Mouse (Mus musculus) limb, embryonic 14.5 days (tissue): ENCODE data around the gene Iqcb1. TPM values are rescaled to one million over a fixed set of nuclear protein-coding genes. Genes with fewer than 3 reads are reported as not detected.
A peak's percentile ranks its signal among the peaks of the same experiment; 100 is the strongest.
"Not testable (repeated sequence)": the region's sequence is repeated elsewhere in the genome, so short reads cannot be mapped to it uniquely, and the experiment has no call there.

ENCODE experiments used
- ATAC-seq: fragments of 200-750 bp; cut with Nextera tagmentation; 2 replicates; pipeline ENCODE4 v1.8.0; 2017; ENCODE audit warnings: low read depth, moderate number of reproducible peaks, moderate TSS enrichment; ENCODE audit not compliant: low FRiP score
- DNase-seq: peaks from one replicate; pipeline ENCODE4 v3.0.0-alpha.2; 2015; ENCODE audit warnings: low spot score
- H3K27ac ChIP-seq: fragments of 300-500 bp; sonication (generic); replicated peaks from 2 replicates; pipeline ENCODE4 v1.5.1; 2014; ENCODE audit warnings: low read depth, mild to moderate bottlenecking, low read length, moderate library complexity, mixed read lengths
- H3K27me3 ChIP-seq: fragments of 300-500 bp; sonication (generic); 2 replicates; pipeline ENCODE4 v1.6.1; 2014; ENCODE audit warnings: low read length, mixed read lengths; ENCODE audit not compliant: control insufficient read depth, insufficient read depth
- H3K36me3 ChIP-seq: fragments of 300-500 bp; sonication (generic); 2 replicates; pipeline ENCODE4 v1.6.1; 2014; ENCODE audit warnings: mild to moderate bottlenecking, low read length, moderate library complexity, mixed read lengths; ENCODE audit not compliant: control insufficient read depth, insufficient read depth
- H3K4me1 ChIP-seq: fragments of 300-500 bp; sonication (generic); 2 replicates; pipeline ENCODE4 v1.6.1; 2014; ENCODE audit warnings: antibody characterized with exemption, low read length, mixed read lengths; ENCODE audit not compliant: control insufficient read depth, insufficient read depth
- H3K4me2 ChIP-seq: fragments of 300-500 bp; sonication (generic); replicated peaks from 2 replicates; pipeline ENCODE4 v1.6.1; 2014; ENCODE audit warnings: low read depth, mild to moderate bottlenecking, low read length, moderate library complexity; ENCODE audit not compliant: severe bottlenecking
- H3K4me3 ChIP-seq: fragments of 300-500 bp; sonication (generic); replicated peaks from 2 replicates; pipeline ENCODE4 v1.5.1; 2014; ENCODE audit warnings: low read length
- H3K9ac ChIP-seq: fragments of 300-500 bp; sonication (generic); 2 replicates; pipeline ENCODE4 v1.6.1; 2014; ENCODE audit warnings: mild to moderate bottlenecking, low read depth, low read length, moderate library complexity; ENCODE audit not compliant: severe bottlenecking
- H3K9me3 ChIP-seq: fragments of 300-500 bp; sonication (generic); 2 replicates; pipeline ENCODE4 v1.6.1; 2016; ENCODE audit warnings: low read length; ENCODE audit not compliant: control insufficient read depth
- POLR2A ChIP-seq: fragments of 200-500 bp; IDR thresholded peaks from 2 replicates; pipeline ENCODE4 v1.8.0; 2012; ENCODE audit warnings: inconsistent platforms, mild to moderate bottlenecking, moderate library complexity, borderline replicate concordance; ENCODE audit not compliant: insufficient read depth, insufficient read length; ENCODE audit errors: extremely low read depth
- WGBS: fragments of 180-500 bp; shearing (Covaris S2); extraction: QIAGEN DNeasy Blood & Tissue Kit; methylation state at CpG from one replicate; pipeline ENCODE4 v1.1.7; 2014; 5-methylcytosine and 5-hydroxymethylcytosine counted together
- polyA plus RNA-seq, 2 experiments: library from polyadenylated mRNA; depleted of rRNA in 1 of 2; stranded (reverse) in 1 of 2; unstranded in 1 of 2; fragments of >200 nt; fragmentation: Nextera tagmentation in 1 of 2; extraction: Ambion mirVana in 1 of 2; gene quantifications; 2 replicates each; pipeline versions ENCODE4 v1.2.1 to v1.2.3; 2012 to 2014

The Iqcb1 gene
- polyA plus RNA-seq, 2 experiments, result 26.7 to 39.9 TPM

DNA sequence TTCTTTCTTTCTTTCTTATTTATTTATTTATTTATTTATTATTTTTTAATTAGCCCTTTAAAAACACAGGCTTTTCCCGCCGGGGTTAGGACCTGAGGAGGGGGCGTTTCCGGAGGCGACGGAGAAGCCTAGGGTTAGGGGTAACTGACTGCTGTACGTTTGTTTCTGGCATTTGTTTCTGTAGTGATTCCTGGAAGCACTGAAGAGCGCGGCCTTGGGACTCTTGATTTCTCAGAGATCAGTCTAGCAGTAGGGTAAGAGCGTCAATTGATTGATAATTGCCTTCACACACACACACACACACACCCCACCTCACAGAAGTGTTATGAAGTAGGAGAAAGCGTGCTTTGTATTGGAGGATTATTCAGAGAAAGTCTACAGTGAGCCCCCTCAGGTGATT is 635 bp downstream of the Iqcb1 start:
- Histone ChIP-seq H3K9me3 (no peaks in the 10 kb centered on the region), H3K4me3 (peak overlapping the region; percentile 94), H3K27me3 (0 out of 2 replicates have a peak, but pooled peaks cover 4% of the 10 kb centered on the region), H3K9ac (peak overlapping the region; percentile 90), H3K36me3 (no peaks in the 10 kb centered on the region), H3K27ac (no peak overlapping the region), H3K4me2 (peak overlapping the region; percentile 69), H3K4me1 (peaks cover 5% of the 10 kb centered on the region; the same call in 1 of the 2 replicates)
- DNase-seq (peak; percentile 5), ATAC-seq (no peak)
- no peak for TF ChIP-seq POLR2A
- 4% methylated on average over 11 of the region's 11 CpGs for WGBS

DNA sequence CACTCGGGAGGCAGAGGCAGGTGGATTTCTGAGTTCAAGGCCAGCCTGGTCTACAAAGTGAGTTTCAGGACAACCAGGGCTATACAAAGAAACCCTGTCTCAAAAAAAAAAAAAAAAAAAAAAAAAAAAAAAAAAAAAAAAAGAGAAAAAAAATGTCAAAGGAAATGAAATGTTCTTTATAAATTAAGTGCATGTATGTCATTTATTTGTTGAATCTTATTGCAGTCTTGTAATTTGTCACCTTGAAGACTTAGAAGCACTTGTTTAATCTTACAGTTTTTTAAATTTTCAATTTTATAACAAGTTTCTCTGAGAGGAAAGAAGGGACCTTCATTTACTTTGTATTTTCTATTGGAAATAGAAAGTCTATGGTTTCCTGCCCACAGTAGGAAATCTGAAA is 18.7 kb downstream of the Iqcb1 start:
- peaks cover 30% of the 10 kb centered on the region for H3K36me3 ChIP-seq
- ATAC-seq, result not testable (repeated sequence)

DNA sequence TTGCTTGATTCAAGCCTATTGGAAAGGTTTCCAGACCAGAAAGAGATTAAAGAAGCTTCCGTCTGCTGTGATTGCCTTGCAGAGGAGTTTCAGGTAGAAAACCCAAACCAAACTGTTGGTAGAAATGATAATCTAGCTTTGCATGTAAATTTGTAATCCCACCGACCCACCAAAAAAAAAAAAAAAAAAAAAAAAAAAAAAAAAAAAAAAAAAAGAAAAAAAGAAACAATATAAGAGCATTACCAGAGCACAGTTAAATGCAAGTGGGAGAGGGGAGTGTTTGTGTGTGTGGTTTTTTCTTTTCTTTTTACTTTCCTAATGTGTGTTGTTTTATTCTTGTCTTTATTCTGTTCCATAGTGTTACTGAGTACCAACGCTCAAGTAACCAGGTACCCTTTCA is 23.0 kb downstream of the Iqcb1 start:
- H3K36me3 ChIP-seq, result peaks cover 24% of the 10 kb centered on the region
- no peaks in the 10 kb centered on the region for H3K9me3 ChIP-seq
- no peaks in the 10 kb centered on the region for H3K27me3 ChIP-seq
- DNase-seq (no peak), ATAC-seq (no peak)
- no peak overlapping the region for H3K4me3 ChIP-seq
- TF ChIP-seq POLR2A, result no peak
- H3K4me2 ChIP-seq, result no peak overlapping the region
- no peak overlapping the region for H3K9ac ChIP-seq
- H3K4me1 ChIP-seq, result no peaks in the 10 kb centered on the region
- H3K27ac ChIP-seq, result no peak overlapping the region
- WGBS, result 90% methylated on average over 3 of the region's 3 CpGs

More for the DNA sequence above, 18.7 kb downstream of the Iqcb1 start:
- not testable (repeated sequence) for H3K4me3 ChIP-seq, H3K9me3 ChIP-seq, H3K27me3 ChIP-seq, DNase-seq, H3K27ac ChIP-seq, H3K9ac ChIP-seq, H3K4me1 ChIP-seq, H3K4me2 ChIP-seq
- 92% methylated on average over 1 of the region's 1 CpGs for WGBS

DNA sequence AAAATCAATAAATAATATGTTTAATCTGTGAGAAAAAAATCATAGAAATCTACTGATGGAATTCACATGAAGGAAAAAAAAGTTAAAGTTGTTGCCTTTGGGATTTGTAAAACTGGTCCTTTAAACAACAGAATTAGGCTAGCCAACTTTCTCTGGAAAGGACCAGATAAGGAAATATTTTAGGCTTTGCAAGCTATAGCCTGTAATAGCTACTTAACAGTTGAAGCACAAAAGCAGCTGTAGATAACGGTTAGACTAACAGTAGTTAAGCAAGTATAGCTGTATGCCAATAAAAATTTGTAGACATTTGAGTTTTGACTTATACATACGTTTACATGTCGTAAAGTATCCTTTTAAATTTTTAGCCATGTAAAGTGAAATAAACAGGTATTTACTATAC is 35.4 kb downstream of the Iqcb1 start:
- H3K4me2 ChIP-seq, result no peak overlapping the region
- WGBS, result 67% methylated on average over 3 of the region's 3 CpGs
- H3K27me3 ChIP-seq, result no peaks in the 10 kb centered on the region
- H3K27ac ChIP-seq, result no peak overlapping the region
- TF ChIP-seq POLR2A, result no peak
- ATAC-seq, result no peak
- DNase-seq, result no peak
- H3K9ac ChIP-seq, result no peak overlapping the region
- H3K4me3 ChIP-seq, result no peak overlapping the region
- peaks cover 61% of the 10 kb centered on the region for H3K36me3 ChIP-seq
- H3K4me1 ChIP-seq, result no peaks in the 10 kb centered on the region
- no peaks in the 10 kb centered on the region for H3K9me3 ChIP-seq

DNA sequence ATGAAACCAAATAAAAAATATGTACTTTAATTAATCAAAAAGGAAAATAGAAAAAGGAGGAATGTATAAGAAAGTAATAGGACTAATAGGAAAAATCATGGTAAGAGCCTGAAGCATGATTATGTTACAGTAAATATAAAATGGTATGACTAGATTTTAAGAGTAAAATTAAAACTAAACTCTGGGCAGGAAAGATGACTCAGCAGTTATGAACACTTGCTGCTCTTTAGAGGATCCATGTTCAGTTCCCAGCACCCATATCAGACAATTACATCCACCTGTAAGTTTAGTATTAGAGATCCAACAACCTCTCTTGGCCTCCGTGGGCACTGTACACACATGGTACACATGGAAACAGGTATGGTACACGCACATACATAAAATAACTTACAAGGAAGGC is 41.3 kb downstream of the Iqcb1 start:
- Histone ChIP-seq H3K9me3 (no peaks in the 10 kb centered on the region), H3K27ac (no peak overlapping the region), H3K27me3 (no peaks in the 10 kb centered on the region), H3K9ac (no peak overlapping the region), H3K4me2 (no peak overlapping the region), H3K4me3 (no peak overlapping the region), H3K4me1 (peaks cover 6% of the 10 kb centered on the region; the same call in 1 of the 2 replicates), H3K36me3 (peaks cover 61% of the 10 kb centered on the region)
- TF ChIP-seq POLR2A, result no peak
- 88% methylated on average over 2 of the region's 2 CpGs for WGBS
- no peak for DNase-seq
- no peak for ATAC-seq
